Mouse (Mus musculus) fibroblast of lung, adult 2 months (primary cell): ENCODE results near the gene 1600002K03Rik.
A peak's percentile ranks its signal among the peaks of the same experiment; 100 is the strongest.
"Not testable (repeated sequence)": the region's sequence is repeated elsewhere in the genome, so short reads cannot be mapped to it uniquely, and the experiment has no call there.

ENCODE experiments used
- DNase-seq: peaks from one replicate; pipeline ENCODE4 v3.0.0-alpha.2; 2011; ENCODE audit warnings: low read depth

Gene 1600002K03Rik

DNA sequence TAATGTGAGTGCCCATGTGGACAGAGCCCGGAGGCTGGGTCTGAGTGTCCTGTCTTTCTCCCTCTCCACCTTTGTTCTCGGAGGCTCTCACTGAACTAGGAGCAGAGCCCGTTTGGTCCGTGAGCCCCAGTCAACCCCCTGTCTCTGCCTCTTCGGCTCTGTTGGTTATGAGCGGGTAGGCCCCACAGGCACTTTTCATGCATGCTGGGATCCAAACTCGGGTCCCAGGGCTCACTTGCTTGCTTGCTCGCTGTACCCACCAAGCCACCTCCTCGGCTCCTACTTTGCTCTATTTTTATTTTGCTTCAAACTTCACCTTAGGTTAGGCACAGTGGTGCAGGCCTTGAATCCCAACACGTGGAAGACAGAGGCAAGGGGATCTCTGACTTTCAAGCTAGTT lies 15.0 kb downstream of the 1600002K03Rik start:
- no peak for DNase-seq

GRCm38 (mm10) chr10:80188453-80189024 lies 15.8 kb downstream of the 1600002K03Rik start:
- no peak for DNase-seq

GRCm38 (mm10) chr10:80189999-80190398 lies 17.3 kb downstream of the 1600002K03Rik start:
- DNase-seq = no peak

DNA sequence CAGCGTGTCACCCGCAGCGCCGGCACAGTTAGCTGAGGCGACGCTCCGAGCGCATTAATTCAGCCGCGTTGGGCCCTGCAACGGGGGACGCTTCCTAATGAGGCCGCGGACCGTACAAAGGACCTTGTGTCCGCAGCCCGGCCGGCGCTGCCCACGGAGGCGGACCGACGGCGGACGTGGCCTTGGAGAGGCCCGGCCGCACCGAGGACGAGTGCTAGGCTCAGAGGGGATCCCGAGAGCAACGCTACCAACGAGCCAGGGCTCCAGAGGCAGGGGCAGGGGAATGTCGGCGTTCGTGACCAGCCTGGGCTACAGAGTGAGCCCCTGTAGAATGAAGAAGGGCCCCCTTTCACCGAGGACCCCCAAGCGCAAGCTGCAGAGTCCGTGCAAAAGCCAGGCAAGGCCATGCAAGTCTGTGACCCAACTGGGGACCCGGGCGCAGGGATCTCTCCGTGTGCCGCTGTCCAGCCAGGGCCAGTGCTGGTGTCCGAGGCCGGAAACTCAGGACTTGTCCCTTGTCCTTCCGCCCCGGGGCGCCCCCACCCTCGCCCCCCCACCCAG lies 17.8 kb downstream of the 1600002K03Rik start:
- DNase-seq = no peak

GRCm38 (mm10) chr10:80193976-80194375 lies 21.2 kb downstream of the 1600002K03Rik start:
- no peak for DNase-seq

- DNase-seq = no peak
These were observed 21.7 kb downstream of the 1600002K03Rik start for GRCm38 (mm10) chr10:80194441-80194840.

- no peak for DNase-seq
These were observed 23.4 kb downstream of the 1600002K03Rik start for GRCm38 (mm10) chr10:80196167-80196566.

DNA sequence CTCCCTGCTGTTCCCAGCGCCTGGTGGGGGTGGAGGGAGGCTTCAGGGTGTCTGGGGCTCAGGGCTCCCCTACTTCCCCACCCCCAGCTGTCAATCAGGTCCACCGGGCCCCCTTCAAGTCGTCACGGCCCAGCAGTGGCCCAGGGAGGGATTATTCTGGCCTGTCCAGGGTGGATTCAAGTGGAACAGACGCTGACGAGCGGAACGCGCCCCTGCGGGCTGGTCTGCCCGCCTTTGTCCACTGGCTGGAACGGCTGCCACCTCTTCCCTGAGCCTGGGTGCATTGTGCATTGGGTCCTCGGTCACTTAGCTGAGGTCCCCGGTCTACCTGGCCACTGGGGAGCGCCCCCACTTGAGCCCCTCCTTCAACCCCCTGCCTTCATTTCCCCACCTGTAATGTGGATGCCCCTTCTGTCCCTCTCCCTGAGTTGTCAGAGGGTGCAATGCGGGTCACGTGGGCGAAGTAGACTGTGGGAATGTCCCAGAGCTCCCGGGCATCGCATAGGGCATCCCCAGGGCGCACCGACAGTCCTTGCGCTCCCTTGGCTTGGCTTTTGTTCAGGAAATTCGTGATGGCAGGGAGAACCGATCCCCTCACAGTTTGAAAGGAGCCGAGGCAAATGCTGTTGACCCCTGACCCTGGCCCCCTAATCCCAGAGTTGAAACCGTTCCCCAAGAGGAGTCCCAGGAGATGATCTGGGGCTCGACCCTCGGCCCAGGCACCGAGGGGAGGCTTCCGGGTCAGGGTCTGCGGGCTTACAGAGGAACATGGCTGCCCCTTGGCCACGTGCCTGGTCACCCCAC lies 24.2 kb downstream of the 1600002K03Rik start:
- DNase-seq = no peak

DNA sequence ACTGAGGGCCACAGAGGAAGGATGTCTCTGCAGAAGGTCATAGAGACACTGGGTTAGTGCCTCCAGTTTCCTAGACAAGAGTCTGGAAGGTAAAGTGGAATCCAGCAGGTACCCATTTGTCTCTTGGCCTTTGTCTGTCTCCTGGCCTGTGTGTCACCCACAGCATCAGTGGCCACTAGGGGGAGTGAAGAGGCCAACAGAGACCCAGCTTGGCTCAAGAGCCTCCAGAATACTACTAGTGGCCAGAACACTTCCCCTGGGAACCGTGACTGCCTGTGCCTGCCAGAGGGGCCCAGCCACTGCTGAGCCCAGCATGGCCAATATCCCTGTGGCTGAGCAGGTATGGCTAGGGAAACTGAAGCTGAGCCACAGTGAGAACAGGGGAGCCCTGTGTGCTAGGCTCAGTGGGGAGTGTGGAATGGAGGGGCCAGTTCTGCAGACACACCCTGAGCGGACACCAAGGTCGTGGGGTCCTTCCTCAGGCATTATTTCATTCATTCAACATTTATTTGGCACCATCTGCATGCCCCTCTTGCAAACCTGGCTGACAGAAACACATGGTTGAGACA lies 26.8 kb downstream of the 1600002K03Rik start:
- DNase-seq = peak; percentile 36

GRCm38 (mm10) chr10:80200485-80200884 lies 27.7 kb downstream of the 1600002K03Rik start:
- no peak for DNase-seq

- DNase-seq = no peak
These were observed 31.3 kb downstream of the 1600002K03Rik start for GRCm38 (mm10) chr10:80204055-80204454.

GRCm38 (mm10) chr10:80207201-80207600 lies 34.5 kb downstream of the 1600002K03Rik start:
- DNase-seq = no peak

DNA sequence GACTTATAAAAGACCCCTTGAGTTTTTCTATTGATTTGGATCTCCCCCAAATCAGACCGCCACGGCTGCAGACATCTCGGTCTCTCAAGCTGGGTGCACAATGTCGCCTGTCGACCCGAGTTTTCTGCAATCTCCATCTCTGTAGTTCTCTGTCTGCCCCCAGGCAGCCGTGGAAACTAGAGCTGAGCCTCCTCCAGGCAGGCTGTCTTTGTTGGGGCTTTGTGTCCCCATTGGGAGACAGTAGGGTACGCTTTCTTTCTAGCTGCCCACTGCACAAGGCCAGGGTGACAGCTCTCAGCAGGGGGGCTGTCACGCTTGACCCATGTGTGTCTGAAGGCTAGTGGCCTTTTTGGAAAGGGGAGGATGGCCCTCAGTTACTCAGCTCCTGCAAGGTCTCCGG lies 34.9 kb downstream of the 1600002K03Rik start:
- no peak for DNase-seq

- DNase-seq = no peak
These were observed 35.5 kb downstream of the 1600002K03Rik start for GRCm38 (mm10) chr10:80208248-80208647.

- no peak for DNase-seq
These were observed 36.2 kb downstream of the 1600002K03Rik start for GRCm38 (mm10) chr10:80208841-80209371.

DNA sequence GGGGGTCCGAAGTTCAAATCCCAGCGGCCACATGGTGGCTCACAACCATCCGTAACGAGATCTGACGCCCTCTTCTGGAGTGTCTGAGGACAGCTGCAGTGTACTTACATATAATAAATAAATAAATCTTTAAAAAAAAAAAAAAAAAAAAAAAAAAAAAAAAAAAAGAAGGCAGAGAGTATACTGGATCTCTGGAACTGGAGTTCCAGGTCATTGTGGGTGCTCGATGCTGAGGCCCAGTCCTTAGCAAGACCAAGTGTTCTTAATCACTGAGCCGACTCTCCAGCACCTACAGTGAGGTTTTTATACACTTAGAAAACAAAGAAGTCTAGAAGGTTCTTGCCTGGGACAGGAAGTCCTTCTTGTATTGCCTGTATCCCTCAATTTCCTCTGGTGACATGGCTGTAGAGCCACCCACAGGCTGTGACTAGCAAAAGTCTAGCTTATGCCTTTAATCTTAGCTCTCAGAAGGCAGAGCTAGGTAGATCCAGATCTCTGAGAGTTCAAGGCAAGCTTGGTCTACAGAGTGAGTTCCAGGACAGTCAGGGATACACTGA lies 38.9 kb downstream of the 1600002K03Rik start:
- not testable (repeated sequence) for DNase-seq

DNA sequence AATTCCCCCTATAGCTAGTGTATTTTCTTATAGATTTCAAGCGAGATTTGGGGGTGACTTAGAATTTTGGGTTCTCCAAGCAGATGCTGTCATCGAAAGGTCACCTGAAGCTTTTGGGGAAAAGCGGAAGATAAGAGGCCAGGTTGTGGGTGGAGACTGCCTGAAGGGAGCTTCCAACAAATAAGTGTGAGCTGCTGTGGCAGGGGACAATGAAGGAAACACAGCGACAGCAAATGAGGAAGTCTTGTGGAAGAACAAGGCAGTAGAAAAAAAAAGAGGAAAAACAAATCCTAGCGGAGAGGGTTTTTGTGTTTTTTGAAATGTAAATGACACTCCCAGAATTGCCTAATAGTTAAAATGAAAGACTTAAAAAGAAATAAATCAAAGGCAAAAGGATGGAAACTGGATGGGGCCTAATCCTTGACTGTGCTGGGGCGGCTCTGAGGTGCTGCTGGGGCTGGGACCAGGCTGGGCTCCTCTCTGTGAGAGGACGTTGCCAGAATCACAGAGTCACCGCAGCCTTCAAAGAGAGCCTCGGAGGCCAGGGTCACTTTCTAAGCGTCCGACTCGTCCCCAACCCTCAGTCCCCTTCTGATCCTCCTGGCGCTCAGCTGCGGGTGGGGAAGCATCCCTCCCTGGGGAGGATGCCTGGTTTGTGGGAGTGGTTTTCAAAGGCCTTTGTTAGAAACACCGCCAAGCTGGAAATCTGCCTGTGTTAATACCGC lies 42.5 kb downstream of the 1600002K03Rik start:
- DNase-seq = no peak

GRCm38 (mm10) chr10:80220676-80221075 lies 47.9 kb downstream of the 1600002K03Rik start:
- DNase-seq = no peak

GRCm38 (mm10) chr10:80223137-80223536 lies 50.4 kb downstream of the 1600002K03Rik start:
- not testable (repeated sequence) for DNase-seq
